Mouse (Mus musculus) C3H10T1/2 (cell line): Measurements from ENCODE around the gene Satb2. TPM values are rescaled to one million over a fixed set of nuclear protein-coding genes. Genes with fewer than 3 reads are reported as not detected.

Source experiments
- polyA plus RNA-seq, 2 experiments: library from polyadenylated mRNA; unstranded; fragments of >200 nt; fragmentation: generic; extraction: Trizol; gene quantifications; one replicate each; pipeline ENCODE4 v1.2.1; 2012; ENCODE audit warnings: missing spikeins in 2 of 2

Gene Satb2
- polyA plus RNA-seq = 1 to 10 TPM in 1 of 2 experiments, under 1 TPM in 1; 0.22 to 1.2 TPM

GRCm38 (mm10) chr1:56978151-56978700 is at the start of gene Satb2:
Gene Satb2, minus strand, starts transcription at chr1:56978650.

